Mouse (Mus musculus) retina, postnatal 1 day (tissue): ENCODE measurements around the gene Arpc1b.

Source experiments
- DNase-seq: peaks from one replicate; pipeline ENCODE4 v3.0.0-alpha.2; 2012

Gene Arpc1b

GRCm38 (mm10) chr5:145166536-145167305, 52.7 kb downstream of the Arpc1b start, which contains the start of the genes Ptcd1 and Cpsf4:
TSS of gene Ptcd1 (minus strand) at chr5:145167108.
TSS of gene Cpsf4 (plus strand) at chr5:145167213.
- peak; percentile 99 for DNase-seq

- no peak for DNase-seq
Observed at GRCm38 (mm10) chr5:145167306-145167661, 53.3 kb downstream of the Arpc1b start.

GRCm38 (mm10) chr5:145178461-145178980, 64.5 kb downstream of the Arpc1b start:
- no peak for DNase-seq
